Mouse (Mus musculus): Measurements from ENCODE around the gene Nap1l1. TPM values are rescaled to one million over a fixed set of nuclear protein-coding genes. Genes with fewer than 3 reads are reported as not detected.

The Nap1l1 gene
- polyA plus RNA-seq, 1 experiment from 2014 or later = 162 TPM

- H3K27ac ChIP-seq (replicated peaks) = no peak overlapping the region
- no peaks in the 10 kb centered on the region for H3K4me1 ChIP-seq
- no peaks in the 10 kb centered on the region for H3K27me3 ChIP-seq (replicated peaks)
- ATAC-seq (ENCODE audit: low FRiP score) = no peak
- no peaks in the 10 kb centered on the region for H3K9me3 ChIP-seq (replicated peaks)
- no peaks in the 10 kb centered on the region for H3K36me3 ChIP-seq
- no peak overlapping the region for H3K9ac ChIP-seq (replicated peaks)
- WGBS = 70% methylated on average over 7 of the region's 7 CpGs
- H3K4me2 ChIP-seq = no peak overlapping the region
- H3K4me3 ChIP-seq (replicated peaks) = no peak overlapping the region
These were observed 14.9 kb upstream of the Nap1l1 start for GRCm38 (mm10) chr10:111458088-111458487.

- no peaks in the 10 kb centered on the region for H3K4me1 ChIP-seq
- no peaks in the 10 kb centered on the region for H3K36me3 ChIP-seq
- H3K9ac ChIP-seq (replicated peaks) = no peak overlapping the region
- H3K4me3 ChIP-seq (replicated peaks) = no peak overlapping the region
- no peak for ATAC-seq (ENCODE audit: low FRiP score)
- H3K4me2 ChIP-seq = no peak overlapping the region
- H3K9me3 ChIP-seq (replicated peaks) = no peaks in the 10 kb centered on the region
- WGBS = 53% methylated on average over 9 of the region's 9 CpGs
- H3K27me3 ChIP-seq (replicated peaks) = no peaks in the 10 kb centered on the region
- no peak overlapping the region for H3K27ac ChIP-seq (replicated peaks)
These were observed 14.0 kb upstream of the Nap1l1 start for GRCm38 (mm10) chr10:111459040-111459439.

GRCm38 (mm10) chr10:111459874-111460273, 13.1 kb upstream of the Nap1l1 start:
- Histone ChIP-seq H3K4me1 (no peaks in the 10 kb centered on the region), H3K36me3 (no peaks in the 10 kb centered on the region), H3K9ac (replicated peaks) (no peak overlapping the region), H3K27me3 (replicated peaks) (no peaks in the 10 kb centered on the region), H3K4me2 (no peak overlapping the region), H3K27ac (replicated peaks) (no peak overlapping the region), H3K9me3 (replicated peaks) (no peaks in the 10 kb centered on the region), H3K4me3 (replicated peaks) (no peak overlapping the region)
- WGBS = 80% methylated on average over 3 of the region's 3 CpGs
- no peak for ATAC-seq (ENCODE audit: low FRiP score)

GRCm38 (mm10) chr10:111460381-111460780, 12.6 kb upstream of the Nap1l1 start:
- Histone ChIP-seq H3K9me3 (replicated peaks) (no peaks in the 10 kb centered on the region), H3K36me3 (no peaks in the 10 kb centered on the region), H3K4me1 (no peaks in the 10 kb centered on the region), H3K4me3 (replicated peaks) (no peak overlapping the region), H3K9ac (replicated peaks) (no peak overlapping the region), H3K27me3 (replicated peaks) (no peaks in the 10 kb centered on the region), H3K27ac (replicated peaks) (no peak overlapping the region), H3K4me2 (no peak overlapping the region)
- WGBS = 6% methylated on average over 4 of the region's 4 CpGs
- ATAC-seq (ENCODE audit: low FRiP score) = no peak

GRCm38 (mm10) chr10:111464833-111465232, 8.2 kb upstream of the Nap1l1 start:
- H3K9ac ChIP-seq (replicated peaks) = no peak overlapping the region
- no peak overlapping the region for H3K27ac ChIP-seq (replicated peaks)
- H3K4me1 ChIP-seq = no peaks in the 10 kb centered on the region
- ATAC-seq (ENCODE audit: low FRiP score) = no peak
- no peak overlapping the region for H3K4me2 ChIP-seq
- H3K4me3 ChIP-seq (replicated peaks) = no peak overlapping the region
- no peaks in the 10 kb centered on the region for H3K9me3 ChIP-seq (replicated peaks)
- 87% methylated on average over 1 of the region's 1 CpGs for WGBS
- no peaks in the 10 kb centered on the region for H3K27me3 ChIP-seq (replicated peaks)
- H3K36me3 ChIP-seq = no peaks in the 10 kb centered on the region

- Histone ChIP-seq H3K4me1 (no peaks in the 10 kb centered on the region), H3K9ac (replicated peaks) (no peak overlapping the region), H3K9me3 (replicated peaks) (no peaks in the 10 kb centered on the region), H3K27ac (replicated peaks) (no peak overlapping the region), H3K4me3 (replicated peaks) (no peak overlapping the region), H3K27me3 (replicated peaks) (no peaks in the 10 kb centered on the region), H3K36me3 (no peaks in the 10 kb centered on the region), H3K4me2 (no peak overlapping the region)
- 41% methylated on average over 2 of the region's 2 CpGs for WGBS
- no peak for ATAC-seq (ENCODE audit: low FRiP score)
These were observed 7.6 kb upstream of the Nap1l1 start for GRCm38 (mm10) chr10:111465409-111465808.

GRCm38 (mm10) chr10:111471166-111471565, 1.9 kb upstream of the Nap1l1 start:
- no peak for ATAC-seq (ENCODE audit: low FRiP score)
- WGBS = 80% methylated on average over 9 of the region's 9 CpGs

GRCm38 (mm10) chr10:111473511-111474371, 718 bp downstream of the Nap1l1 start:
- H3K9ac ChIP-seq (replicated peaks) = peak overlapping the region; percentile 87
- peak overlapping the region; percentile 81 for H3K4me2 ChIP-seq
- no peaks in the 10 kb centered on the region for H3K36me3 ChIP-seq
- WGBS = under 1% methylated on average over 58 of the region's 58 CpGs
- peaks cover 43% of the 10 kb centered on the region for H3K4me1 ChIP-seq
- ATAC-seq (ENCODE audit: low FRiP score) = peak; percentile 74
- peak overlapping the region; percentile 99 for H3K27ac ChIP-seq (replicated peaks)
- H3K4me3 ChIP-seq (replicated peaks) = peak overlapping the region; percentile 79
- no peaks in the 10 kb centered on the region for H3K9me3 ChIP-seq (replicated peaks)
- no peaks in the 10 kb centered on the region for H3K27me3 ChIP-seq (replicated peaks)

More at GRCm38 (mm10) chr10:111471166-111471565, 1.9 kb upstream of the Nap1l1 start:
- H3K36me3 ChIP-seq = no peaks in the 10 kb centered on the region
- no peaks in the 10 kb centered on the region for H3K27me3 ChIP-seq (replicated peaks)
- H3K4me2 ChIP-seq = no peak overlapping the region
- peaks cover 32% of the 10 kb centered on the region for H3K4me1 ChIP-seq
- H3K4me3 ChIP-seq (replicated peaks) = no peak overlapping the region
- H3K27ac ChIP-seq (replicated peaks) = no peak overlapping the region
- H3K9ac ChIP-seq (replicated peaks) = no peak overlapping the region
- no peaks in the 10 kb centered on the region for H3K9me3 ChIP-seq (replicated peaks)

- ATAC-seq (ENCODE audit: low FRiP score) = no peak
- H3K36me3 ChIP-seq = no peaks in the 10 kb centered on the region
- H3K27me3 ChIP-seq (replicated peaks) = no peaks in the 10 kb centered on the region
- no peak overlapping the region for H3K9ac ChIP-seq (replicated peaks)
- no peak overlapping the region for H3K4me3 ChIP-seq (replicated peaks)
- peak overlapping the region; percentile 81 for H3K4me2 ChIP-seq
- peaks cover 55% of the 10 kb centered on the region for H3K4me1 ChIP-seq
- no peaks in the 10 kb centered on the region for H3K9me3 ChIP-seq (replicated peaks)
- 29% methylated on average over 4 of the region's 4 CpGs for WGBS
- H3K27ac ChIP-seq (replicated peaks) = no peak overlapping the region
These were observed 3.3 kb downstream of the Nap1l1 start for GRCm38 (mm10) chr10:111476301-111476700.

- Histone ChIP-seq H3K36me3 (no peaks in the 10 kb centered on the region; the same call in 1 of the 2 replicates), H3K27me3 (replicated peaks) (no peaks in the 10 kb centered on the region), H3K4me2 (no peak overlapping the region), H3K27ac (replicated peaks) (no peak overlapping the region), H3K4me3 (replicated peaks) (no peak overlapping the region), H3K9ac (replicated peaks) (no peak overlapping the region), H3K4me1 (peaks cover 52% of the 10 kb centered on the region), H3K9me3 (replicated peaks) (no peaks in the 10 kb centered on the region)
- WGBS = 85% methylated on average over 6 of the region's 6 CpGs
- no peak for ATAC-seq (ENCODE audit: low FRiP score)
These were observed 4.0 kb downstream of the Nap1l1 start for GRCm38 (mm10) chr10:111476989-111477510.

GRCm38 (mm10) chr10:111479599-111479998, 6.6 kb downstream of the Nap1l1 start:
- WGBS = 83% methylated on average over 5 of the region's 5 CpGs
- Histone ChIP-seq H3K4me1 (peaks cover 39% of the 10 kb centered on the region), H3K36me3 (peaks cover 2% of the 10 kb centered on the region), H3K9me3 (replicated peaks) (no peaks in the 10 kb centered on the region), H3K4me2 (no peak overlapping the region), H3K27ac (replicated peaks) (no peak overlapping the region), H3K27me3 (replicated peaks) (no peaks in the 10 kb centered on the region), H3K9ac (replicated peaks) (no peak overlapping the region), H3K4me3 (replicated peaks) (no peak overlapping the region)
- no peak for ATAC-seq (ENCODE audit: low FRiP score)

- Histone ChIP-seq H3K9me3 (replicated peaks) (no peaks in the 10 kb centered on the region), H3K9ac (replicated peaks) (no peak overlapping the region), H3K27me3 (replicated peaks) (no peaks in the 10 kb centered on the region), H3K4me1 (peaks cover 15% of the 10 kb centered on the region), H3K4me3 (replicated peaks) (no peak overlapping the region), H3K36me3 (peaks cover 19% of the 10 kb centered on the region), H3K4me2 (no peak overlapping the region), H3K27ac (replicated peaks) (no peak overlapping the region)
- 94% methylated on average over 2 of the region's 2 CpGs for WGBS
- no peak for ATAC-seq (ENCODE audit: low FRiP score)
These were observed 9.6 kb downstream of the Nap1l1 start for GRCm38 (mm10) chr10:111482654-111483053.
